Mouse (Mus musculus) adrenal gland, postnatal 36 days (tissue): ENCODE results near the gene Iqsec1. TPM values are rescaled to one million over a fixed set of nuclear protein-coding genes. Genes with fewer than 3 reads are reported as not detected.
"Not testable (repeated sequence)": the region's sequence is repeated elsewhere in the genome, so short reads cannot be mapped to it uniquely, and the experiment has no call there.

ENCODE experiments used
- DNase-seq, 2 experiments: peaks; one replicate each; pipeline ENCODE4 v3.0.0; 2021; ENCODE audit warnings: mixed read lengths in 1 of 2
- total RNA-seq, 2 experiments: library from RNA; stranded (reverse); gene quantifications; 2 replicates each; pipeline ENCODE4 v1.2.3; 2021

Iqsec1 gene
- total RNA-seq, 2 experiments from 2014 or later, result 96.2 to 114 TPM

DNA sequence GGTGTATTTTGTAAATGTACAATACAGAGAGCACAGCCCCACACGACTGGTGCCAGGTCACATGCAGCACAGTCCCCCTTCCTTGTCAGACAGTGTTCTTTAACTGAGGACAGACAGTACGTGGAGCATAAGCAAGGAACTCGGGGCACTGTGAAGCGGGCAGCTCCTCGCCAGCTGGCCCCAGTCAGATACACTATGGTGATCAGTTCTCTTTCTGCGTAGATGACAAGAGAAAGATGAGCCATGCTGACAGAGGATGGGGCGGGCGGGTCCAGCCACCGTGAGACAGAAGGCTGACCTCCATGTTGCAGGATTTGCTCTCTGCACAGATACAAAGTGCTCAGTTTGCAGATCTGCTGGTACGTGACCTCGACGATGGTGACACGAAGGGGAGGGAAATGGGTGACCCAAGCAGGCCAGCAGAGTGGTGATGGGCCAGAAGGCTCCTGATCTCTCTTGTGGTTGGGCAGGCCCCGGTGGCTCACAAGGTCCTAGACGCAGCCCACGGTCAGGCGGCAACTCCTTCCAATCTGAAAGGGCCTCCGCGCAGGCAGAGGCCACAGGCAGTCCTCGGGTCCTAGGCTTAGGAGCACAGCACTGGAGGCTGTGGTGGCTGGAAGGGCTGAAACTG lies 328.0 kb downstream of the Iqsec1 start:
- DNase-seq, result peak; percentile 16 to 39

DNA sequence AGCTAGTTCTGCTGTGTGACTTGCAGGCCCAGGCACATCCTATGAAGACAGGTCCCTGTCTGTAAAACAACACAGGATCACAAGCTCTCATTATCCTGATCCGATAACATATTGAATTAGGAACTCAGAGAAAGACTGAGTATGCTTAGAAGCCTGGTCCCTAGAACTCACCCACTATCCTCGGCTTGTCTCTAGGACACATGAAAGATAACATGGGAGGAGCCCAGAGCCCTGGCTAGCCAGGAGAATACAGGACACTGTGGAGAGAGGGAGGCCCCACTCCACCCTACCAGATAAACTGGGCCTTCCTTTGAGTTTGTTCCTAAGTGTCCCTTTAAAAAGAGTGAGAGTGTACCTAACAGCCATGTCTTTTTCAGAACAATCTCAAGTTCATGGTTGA lies 328.6 kb downstream of the Iqsec1 start:
- no peak for DNase-seq

GRCm38 (mm10) chr6:90656344-90656850 lies 332.1 kb downstream of the Iqsec1 start:
- DNase-seq, result peak; percentile 28 to 53

DNA sequence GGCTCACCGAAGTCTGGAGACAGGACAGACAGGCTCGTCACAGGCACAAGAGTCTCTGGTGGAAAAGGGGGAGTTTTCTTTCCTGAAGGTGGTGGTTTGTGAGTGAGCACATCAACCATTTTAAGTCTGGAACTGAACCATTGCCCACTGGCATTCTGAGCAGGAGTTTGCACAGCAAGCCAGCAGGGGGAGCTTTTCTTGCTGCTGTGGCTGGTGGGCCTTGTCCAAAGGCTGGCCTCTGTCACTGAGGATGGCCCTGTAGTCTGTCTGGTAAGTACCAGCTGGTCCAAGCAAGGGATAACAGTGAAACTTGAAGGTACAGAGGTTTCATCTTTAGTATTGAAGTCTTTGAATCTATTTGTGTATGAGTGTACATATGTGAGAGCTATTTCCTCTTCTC lies 334.7 kb downstream of the Iqsec1 start:
- peak; percentile 70 to 82 for DNase-seq

DNA sequence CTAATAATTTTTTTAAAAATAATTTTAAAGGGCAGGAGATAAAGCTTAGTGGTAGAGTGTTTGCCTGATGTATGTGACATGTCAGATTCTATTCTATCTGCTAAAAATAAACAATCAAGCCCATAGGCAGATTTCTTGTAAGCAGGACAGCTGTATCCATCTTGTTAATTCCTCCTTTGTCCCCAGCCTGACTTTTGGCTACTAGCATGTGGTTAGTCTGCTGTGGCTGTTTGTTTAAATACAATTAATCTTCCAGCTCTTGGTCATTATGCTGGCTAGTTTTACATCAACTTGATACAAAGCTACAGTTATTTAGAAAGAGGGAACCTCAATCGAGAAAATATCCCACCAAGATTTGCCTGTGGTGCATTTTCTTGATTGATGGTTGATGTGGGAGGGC lies 337.9 kb downstream of the Iqsec1 start:
- no peak for DNase-seq

DNA sequence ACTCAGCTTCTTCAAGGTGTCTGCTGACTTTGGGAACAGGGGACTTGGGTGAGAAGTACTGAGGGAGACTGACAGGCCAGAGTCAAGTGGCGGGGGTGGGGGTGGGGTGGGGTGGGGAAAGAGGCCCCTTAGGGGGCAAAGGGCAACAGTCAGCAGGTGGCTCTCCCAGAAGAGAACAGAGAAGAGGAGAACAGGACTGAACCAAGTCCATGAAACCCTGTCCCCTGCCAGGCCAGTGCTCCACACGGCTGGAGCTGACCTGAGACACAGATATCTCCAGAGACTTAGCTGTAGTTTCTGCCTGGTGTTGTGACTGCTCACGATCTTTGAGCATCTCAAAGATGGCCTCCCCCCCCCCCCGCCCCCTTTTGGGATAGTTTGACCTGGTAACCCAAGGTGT lies 339.2 kb downstream of the Iqsec1 start:
- DNase-seq, result no peak

- DNase-seq, result no peak
These were observed 340.1 kb downstream of the Iqsec1 start for GRCm38 (mm10) chr6:90648391-90648790.

- no peak for DNase-seq
These were observed 343.5 kb downstream of the Iqsec1 start for GRCm38 (mm10) chr6:90644965-90645364.

DNA sequence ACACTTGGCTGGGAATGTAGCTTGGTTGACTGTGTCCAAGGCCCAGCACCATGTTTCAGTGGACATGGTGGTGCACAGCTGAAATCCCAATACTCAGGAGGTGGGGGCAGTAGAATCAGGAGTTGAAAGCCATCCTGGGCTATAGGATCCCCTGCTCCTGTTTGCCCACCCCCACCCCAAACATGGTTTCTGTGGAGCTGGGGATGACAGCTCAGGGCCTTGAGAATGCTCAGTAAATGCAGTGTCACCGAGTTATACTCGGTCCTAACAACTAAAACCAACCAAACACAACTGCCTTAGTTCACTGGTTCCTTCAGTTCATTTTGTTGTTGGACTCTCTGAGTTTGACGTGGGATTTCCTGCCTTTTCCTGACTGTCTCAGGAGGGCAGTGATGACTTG lies 345.4 kb downstream of the Iqsec1 start:
- DNase-seq, result no peak

DNA sequence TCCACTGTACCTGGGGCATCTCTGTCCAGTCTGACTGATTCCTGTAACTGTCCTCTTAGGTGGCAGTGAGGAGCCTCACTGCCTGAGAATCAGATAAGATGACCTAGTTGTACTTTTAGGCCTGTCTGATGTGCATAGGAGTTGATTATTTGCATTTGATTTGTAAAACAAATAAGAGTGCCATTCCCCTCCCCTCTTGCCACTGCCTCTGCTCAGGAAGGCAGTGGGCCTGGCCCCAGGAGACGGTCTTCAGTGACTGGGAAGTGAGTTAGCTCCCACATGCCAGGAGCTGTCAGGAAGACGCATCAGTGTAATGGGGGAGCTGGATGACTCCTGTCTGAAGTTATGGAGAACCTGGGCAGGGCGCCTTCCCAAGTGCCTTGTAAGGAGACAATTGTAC lies 352.9 kb downstream of the Iqsec1 start:
- DNase-seq, result no peak

GRCm38 (mm10) chr6:90635081-90635480 lies 353.4 kb downstream of the Iqsec1 start:
- DNase-seq, result no peak

- DNase-seq, result not testable (repeated sequence)
These were observed 356.0 kb downstream of the Iqsec1 start for GRCm38 (mm10) chr6:90632526-90632925.

- no peak for DNase-seq
These were observed 358.1 kb downstream of the Iqsec1 start for GRCm38 (mm10) chr6:90630427-90630826.

DNA sequence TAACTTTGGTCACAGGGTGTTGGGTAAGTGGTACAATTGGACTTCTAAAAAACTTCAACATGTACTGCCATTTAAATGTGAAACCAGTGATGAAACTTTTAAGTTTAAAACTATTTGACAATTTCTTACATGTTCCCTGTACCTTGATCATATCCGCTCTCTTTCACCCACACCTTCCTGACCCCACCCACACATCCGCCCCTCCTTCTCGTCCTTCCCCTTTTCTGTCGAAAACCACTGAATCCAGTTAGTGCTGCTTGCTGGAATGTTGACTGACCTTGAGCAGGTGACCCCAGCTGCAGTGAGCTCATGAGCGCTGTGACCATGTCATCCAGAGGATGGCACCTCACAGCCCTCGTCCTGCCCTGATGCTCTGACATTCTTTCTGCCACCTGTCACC lies 359.0 kb downstream of the Iqsec1 start:
- no peak for DNase-seq

- DNase-seq, result no peak
These were observed 360.9 kb downstream of the Iqsec1 start for GRCm38 (mm10) chr6:90627556-90627955.

DNA sequence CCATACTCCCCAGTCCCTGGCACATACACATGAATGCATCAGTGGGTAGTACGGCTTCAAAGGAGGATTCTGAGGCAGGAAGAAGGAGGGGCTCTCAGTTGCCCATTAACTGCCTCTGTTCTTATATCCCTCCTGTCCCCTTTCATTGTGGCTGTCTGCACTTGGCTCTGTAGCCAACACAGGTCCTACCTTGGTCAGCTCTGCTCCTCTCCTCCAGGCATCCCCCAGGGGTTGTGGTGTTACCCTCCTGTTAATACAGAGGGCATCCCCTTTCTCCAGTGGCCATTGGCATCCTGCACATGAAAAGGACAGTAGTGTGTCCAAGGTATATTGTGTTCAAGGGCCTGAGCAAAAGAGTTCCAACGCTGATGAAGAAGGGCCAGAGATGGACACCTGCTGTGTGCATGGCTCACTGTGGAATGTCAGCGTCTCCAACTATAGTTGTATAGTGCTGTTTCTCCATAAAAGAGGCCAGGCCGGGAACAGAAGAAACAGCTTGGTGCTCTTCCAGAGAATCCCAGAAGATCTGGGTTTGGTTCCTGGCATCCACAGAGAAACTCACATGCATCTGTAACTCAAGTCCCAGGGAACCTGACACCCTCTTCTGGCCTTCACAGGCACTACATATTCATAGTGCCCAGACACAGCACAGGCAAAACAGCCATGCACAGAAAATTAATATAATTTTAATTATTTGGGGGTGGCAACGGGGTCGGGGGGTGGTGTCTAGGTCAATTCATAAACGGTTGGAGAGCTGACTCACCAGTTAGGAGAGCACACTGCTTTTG lies 363.1 kb downstream of the Iqsec1 start:
- DNase-seq, result no peak

GRCm38 (mm10) chr6:90624733-90625132 lies 363.8 kb downstream of the Iqsec1 start:
- DNase-seq, result peak; percentile 57

DNA sequence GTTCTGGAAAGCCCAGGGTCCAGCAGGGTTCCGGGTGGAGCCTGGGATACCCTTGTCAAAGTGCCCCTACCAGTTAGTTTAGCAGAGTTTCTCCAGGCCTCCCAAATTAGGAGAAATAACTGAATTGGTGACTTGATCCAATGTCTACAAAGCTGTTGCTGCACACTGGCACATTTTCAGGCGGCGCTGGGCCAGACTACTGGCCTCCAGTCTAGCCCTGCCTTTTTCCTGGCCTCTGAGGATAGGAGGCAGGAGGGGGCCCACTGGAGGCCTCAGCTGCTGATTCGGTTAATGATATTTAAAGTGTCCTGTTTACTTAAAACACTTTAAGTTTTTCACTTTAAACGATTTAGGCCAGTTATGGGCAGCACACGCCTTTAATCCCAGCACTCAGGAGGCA lies 364.3 kb downstream of the Iqsec1 start:
- DNase-seq, result peak; percentile 69 to 80

GRCm38 (mm10) chr6:90623456-90623836 lies 365.0 kb downstream of the Iqsec1 start:
- DNase-seq, result no peak

- DNase-seq, result no peak
These were observed 365.6 kb downstream of the Iqsec1 start for GRCm38 (mm10) chr6:90622758-90623455.

DNA sequence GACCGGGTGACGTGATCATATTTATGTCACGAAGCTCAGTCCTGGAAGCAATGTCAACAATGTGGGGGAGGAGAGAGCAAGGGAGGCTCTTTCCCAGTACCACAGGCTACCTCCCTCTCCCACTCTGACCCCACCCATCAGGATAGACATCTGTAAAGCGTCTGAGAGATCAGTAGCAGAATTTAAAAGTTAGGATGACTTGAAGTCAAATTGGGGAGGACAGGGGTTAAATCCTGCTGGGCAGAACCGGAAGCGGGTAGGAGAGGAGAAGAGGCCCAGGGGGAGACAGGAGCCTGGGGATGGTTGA lies 366.9 kb downstream of the Iqsec1 start:
- no peak for DNase-seq

DNA sequence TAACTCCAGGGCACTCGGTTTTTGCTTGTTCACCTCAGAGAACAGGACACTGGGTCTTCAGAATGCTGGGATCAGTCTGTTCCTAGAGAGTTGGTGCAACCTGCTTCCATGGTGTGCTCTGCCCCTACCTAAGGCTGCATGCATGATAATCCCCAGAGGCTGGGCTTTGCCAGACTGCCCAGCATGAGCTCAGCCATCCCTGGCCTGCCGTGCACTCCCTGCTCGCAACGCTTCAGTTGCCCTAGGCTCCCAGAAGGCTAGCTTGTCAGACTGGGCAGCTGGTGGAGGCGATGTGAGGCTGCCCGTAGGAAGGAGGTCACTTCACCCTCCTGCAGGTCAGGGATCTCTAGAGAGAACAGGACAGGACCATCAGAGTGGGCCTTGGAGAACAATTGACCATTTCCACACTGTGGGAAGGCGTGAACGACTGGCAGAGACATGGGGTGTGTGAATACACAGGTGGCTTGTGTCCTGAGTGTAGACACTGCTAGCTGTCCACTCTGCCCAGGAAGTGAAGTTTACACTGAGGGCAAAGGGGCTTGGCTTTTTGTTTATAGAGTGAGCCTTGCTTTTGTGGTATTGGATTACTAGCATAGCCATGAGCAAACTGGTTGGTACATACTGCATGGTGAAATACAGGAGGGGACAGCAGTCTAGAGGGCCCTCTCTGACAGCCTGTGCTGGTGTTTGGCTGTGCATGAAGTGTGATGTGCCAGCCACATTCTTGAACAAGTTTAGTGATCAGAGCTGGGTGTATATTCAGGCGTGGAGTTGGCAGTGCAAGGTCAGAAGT lies 367.5 kb downstream of the Iqsec1 start:
- DNase-seq, result no peak
